Mouse (Mus musculus) C2C12 (cell line): Measurements from ENCODE around the gene Otop2. TPM values are rescaled to one million over a fixed set of nuclear protein-coding genes. Genes with fewer than 3 reads are reported as not detected.
A peak's percentile ranks its signal among the peaks of the same experiment; 100 is the strongest.

Source experiments
- H3K27me3 ChIP-seq: one replicate; pipeline ENCODE4 v1.6.1; 2011; ENCODE audit not compliant: control insufficient read depth, insufficient read depth, insufficient read length
- H3K36me3 ChIP-seq: one replicate; pipeline ENCODE4 v1.6.1; 2011; ENCODE audit not compliant: control insufficient read depth, insufficient read depth
- H3K4me3 ChIP-seq: one replicate; pipeline ENCODE4 v1.5.1; 2011; ENCODE audit warnings: mild to moderate bottlenecking, control low read depth; ENCODE audit not compliant: poor library complexity, insufficient read depth, severe bottlenecking
- H3K79me2 ChIP-seq: one replicate; pipeline ENCODE4 v1.6.1; 2011; ENCODE audit not compliant: control insufficient read depth, insufficient read depth
- H3K79me3 ChIP-seq: one replicate; pipeline ENCODE4 v1.6.1; 2011; ENCODE audit warnings: low read depth, control low read depth
- H3ac ChIP-seq: one replicate; pipeline ENCODE3; 2011; ENCODE audit warnings: low read depth; ENCODE audit not compliant: control insufficient read depth, insufficient read length
- CEBPB ChIP-seq: IDR thresholded peaks from one replicate; pipeline ENCODE4 v1.6.1; 2011; ENCODE audit warnings: low read depth, mild to moderate bottlenecking, control low read depth, moderate library complexity
- CTCF ChIP-seq: IDR thresholded peaks from one replicate; pipeline ENCODE4 v1.5.1; 2011; ENCODE audit not compliant: control insufficient read depth, insufficient read depth, insufficient read length
- FOSL1 ChIP-seq: IDR thresholded peaks from one replicate; pipeline ENCODE4 v1.8.0; 2011; ENCODE audit warnings: mild to moderate bottlenecking, low read length; ENCODE audit not compliant: poor library complexity, insufficient read depth, severe bottlenecking
- MAX ChIP-seq: IDR thresholded peaks from one replicate; pipeline ENCODE4 v1.6.1; 2011; ENCODE audit warnings: mild to moderate bottlenecking, control low read depth
- MYOD1 ChIP-seq: IDR thresholded peaks from one replicate; pipeline ENCODE4 v1.6.1; 2011; ENCODE audit warnings: low read depth; ENCODE audit not compliant: control insufficient read depth, insufficient read length
- MYOG ChIP-seq: IDR thresholded peaks from one replicate; pipeline ENCODE4 v1.6.1; 2011; ENCODE audit not compliant: control insufficient read depth, insufficient read length; ENCODE audit errors: extremely low read depth
- USF1 ChIP-seq: IDR thresholded peaks from one replicate; pipeline ENCODE4 v1.6.1; 2011; ENCODE audit warnings: low read depth, mild to moderate bottlenecking, control low read depth, moderate library complexity
- polyA plus RNA-seq: library from polyadenylated mRNA; unstranded; fragments of >200 nt; fragmentation: generic; extraction: Trizol; gene quantifications from one replicate; pipeline ENCODE4 v1.2.1, GENCODE M21; 2012; ENCODE audit warnings: missing spikeins

Gene Otop2
- polyA plus RNA-seq, 1 experiment: not detected

DNA sequence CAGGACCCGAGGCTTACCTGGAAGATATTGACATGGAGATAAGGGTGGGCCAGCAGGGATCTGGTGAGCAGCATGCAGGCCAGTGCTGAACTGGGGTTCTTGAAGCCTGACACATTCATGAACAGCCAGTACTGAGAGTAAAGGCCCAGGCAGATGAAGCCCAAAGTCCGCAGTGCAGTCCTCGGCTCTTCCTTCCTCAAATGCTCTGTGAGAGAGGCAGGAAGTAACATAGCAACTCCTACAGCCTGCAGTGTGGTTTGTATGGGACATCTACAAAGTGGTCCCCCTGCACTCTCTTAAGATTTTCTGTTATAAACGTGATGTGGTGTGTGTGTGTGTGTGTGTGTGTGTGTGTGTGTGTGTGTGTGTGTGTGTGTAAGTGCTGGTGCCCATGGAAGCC is 21.7 kb upstream of the Otop2 start:
- Histone ChIP-seq H3K79me3 (no peaks in the 10 kb centered on the region), H3K79me2 (no peaks in the 10 kb centered on the region), H3ac (no peak overlapping the region), H3K27me3 (no peaks in the 10 kb centered on the region), H3K4me3 (no peak overlapping the region), H3K36me3 (no peaks in the 10 kb centered on the region)
- no peak for TF ChIP-seq CEBPB
- no peak for TF ChIP-seq MYOD1
- TF ChIP-seq CTCF: no peak
- TF ChIP-seq MYOG: no peak
- no peak for TF ChIP-seq MAX
- no peak for TF ChIP-seq USF1
- TF ChIP-seq FOSL1: no peak

GRCm38 (mm10) chr11:115286201-115286993 is 20.6 kb upstream of the Otop2 start:
- no peaks in the 10 kb centered on the region for H3K27me3 ChIP-seq
- TF ChIP-seq CTCF: no peak
- peak; percentile 88 for TF ChIP-seq MYOD1
- H3K4me3 ChIP-seq: no peak overlapping the region
- H3ac ChIP-seq: no peak overlapping the region
- no peaks in the 10 kb centered on the region for H3K79me3 ChIP-seq
- H3K79me2 ChIP-seq: no peaks in the 10 kb centered on the region
- no peaks in the 10 kb centered on the region for H3K36me3 ChIP-seq

- Histone ChIP-seq H3K27me3 (no peaks in the 10 kb centered on the region), H3ac (no peak overlapping the region), H3K36me3 (no peaks in the 10 kb centered on the region), H3K79me2 (no peaks in the 10 kb centered on the region), H3K79me3 (no peaks in the 10 kb centered on the region), H3K4me3 (no peak overlapping the region)
- TF ChIP-seq CEBPB (no peak), USF1 (no peak), MYOG (no peak)
Observed at GRCm38 (mm10) chr11:115287386-115287785, 19.6 kb upstream of the Otop2 start.

- H3ac ChIP-seq: no peak overlapping the region
- TF ChIP-seq CEBPB (no peak), MAX (no peak), FOSL1 (no peak), MYOG (no peak), CTCF (no peak), MYOD1 (no peak)
- no peaks in the 10 kb centered on the region for H3K79me2 ChIP-seq
- H3K4me3 ChIP-seq: no peak overlapping the region
- H3K27me3 ChIP-seq: no peaks in the 10 kb centered on the region
- no peaks in the 10 kb centered on the region for H3K79me3 ChIP-seq
- H3K36me3 ChIP-seq: no peaks in the 10 kb centered on the region
Observed at GRCm38 (mm10) chr11:115288305-115288704, 18.7 kb upstream of the Otop2 start.

DNA sequence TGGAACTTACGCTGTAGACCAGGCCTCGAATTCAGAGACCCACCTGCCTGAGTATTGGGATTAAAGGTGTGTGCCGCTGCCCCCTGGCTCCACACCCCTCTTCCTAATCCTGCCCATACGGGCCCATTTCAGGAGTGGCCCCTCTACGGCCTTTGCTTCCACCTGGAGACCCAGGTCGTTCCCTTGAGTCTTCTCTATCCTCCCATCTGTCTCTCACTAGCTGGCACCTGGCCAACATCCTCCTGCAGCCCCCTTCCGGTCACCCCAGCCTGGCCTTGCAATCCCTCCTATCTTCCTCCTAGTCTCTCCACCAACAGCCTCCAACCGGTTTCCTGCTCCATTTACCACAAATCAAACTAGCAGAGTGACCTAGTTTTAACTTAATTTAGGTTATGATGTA is 17.1 kb upstream of the Otop2 start:
- TF ChIP-seq MAX: no peak
- TF ChIP-seq CTCF: no peak
- no peak for TF ChIP-seq MYOD1
- no peak for TF ChIP-seq FOSL1
- TF ChIP-seq MYOG: no peak
- TF ChIP-seq CEBPB: no peak
- TF ChIP-seq USF1: no peak
- H3K27me3 ChIP-seq: no peaks in the 10 kb centered on the region
- H3K79me2 ChIP-seq: no peaks in the 10 kb centered on the region
- no peaks in the 10 kb centered on the region for H3K36me3 ChIP-seq
- no peaks in the 10 kb centered on the region for H3K79me3 ChIP-seq
- no peak overlapping the region for H3ac ChIP-seq
- H3K4me3 ChIP-seq: no peak overlapping the region

GRCm38 (mm10) chr11:115290314-115290713 is 16.6 kb upstream of the Otop2 start:
- Histone ChIP-seq H3K27me3 (no peaks in the 10 kb centered on the region), H3K79me2 (no peaks in the 10 kb centered on the region), H3K79me3 (no peaks in the 10 kb centered on the region), H3K4me3 (no peak overlapping the region), H3ac (peak overlapping the region; percentile 3), H3K36me3 (no peaks in the 10 kb centered on the region)
- peak; percentile 50 for TF ChIP-seq CEBPB
- TF ChIP-seq MAX: no peak
- TF ChIP-seq FOSL1: no peak
